Mouse (Mus musculus) gastrocnemius, adult 8-10 months (tissue): ENCODE measurements around the gene Stxbp5. TPM values are rescaled to one million over a fixed set of nuclear protein-coding genes. Genes with fewer than 3 reads are reported as not detected.

ENCODE experiments used
- DNase-seq, 2 experiments: peaks; one replicate each; pipeline ENCODE4 v3.0.0; 2022; ENCODE audit warnings: low spot score in 2 of 2
- total RNA-seq, 4 experiments: library from RNA; stranded (reverse); gene quantifications; 2 replicates each; pipeline ENCODE4 v1.2.4; 2022

Stxbp5 gene
- total RNA-seq, 4 experiments from 2014 or later, result 10.2 to 12.5 (median 11.5) TPM

DNA sequence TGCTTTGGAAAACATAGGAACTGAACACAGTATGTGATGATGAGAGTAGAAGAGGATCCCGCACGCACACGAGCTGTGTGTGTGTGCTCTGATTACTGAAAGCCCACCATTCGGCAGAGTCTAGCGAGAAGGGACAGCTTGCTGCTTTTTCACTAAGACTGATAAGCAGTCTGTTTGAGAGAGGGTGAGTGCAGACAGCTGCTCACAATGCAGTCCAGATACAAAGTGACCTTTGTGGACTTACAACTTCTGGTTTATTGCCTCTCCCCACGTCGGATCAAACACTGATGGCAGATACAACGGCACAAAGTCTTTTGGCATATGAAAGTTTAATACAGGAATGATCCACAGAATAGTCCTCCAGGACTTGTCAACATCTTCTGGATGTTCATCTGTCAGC is 140.6 kb downstream of the Stxbp5 start:
- no peak for DNase-seq

DNA sequence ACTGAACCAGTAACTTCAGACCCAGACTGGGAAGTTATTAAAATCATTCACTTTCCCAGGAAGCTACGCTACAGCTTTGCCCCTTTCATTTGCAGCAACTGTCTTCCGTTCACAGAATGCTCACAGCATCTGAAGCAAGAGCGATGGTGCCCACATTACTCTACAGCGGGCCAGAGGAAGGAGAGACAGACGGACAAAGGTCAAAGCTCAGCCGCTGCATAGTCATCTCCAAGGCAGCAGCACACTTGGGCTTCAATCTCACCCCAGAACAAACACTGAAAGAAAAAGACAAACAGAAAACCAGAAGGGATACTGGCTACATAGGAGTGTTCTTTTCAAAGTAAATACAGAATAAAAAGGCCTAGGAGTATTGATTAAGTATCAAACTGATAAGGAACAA is 144.3 kb downstream of the Stxbp5 start:
- DNase-seq, result no peak

DNA sequence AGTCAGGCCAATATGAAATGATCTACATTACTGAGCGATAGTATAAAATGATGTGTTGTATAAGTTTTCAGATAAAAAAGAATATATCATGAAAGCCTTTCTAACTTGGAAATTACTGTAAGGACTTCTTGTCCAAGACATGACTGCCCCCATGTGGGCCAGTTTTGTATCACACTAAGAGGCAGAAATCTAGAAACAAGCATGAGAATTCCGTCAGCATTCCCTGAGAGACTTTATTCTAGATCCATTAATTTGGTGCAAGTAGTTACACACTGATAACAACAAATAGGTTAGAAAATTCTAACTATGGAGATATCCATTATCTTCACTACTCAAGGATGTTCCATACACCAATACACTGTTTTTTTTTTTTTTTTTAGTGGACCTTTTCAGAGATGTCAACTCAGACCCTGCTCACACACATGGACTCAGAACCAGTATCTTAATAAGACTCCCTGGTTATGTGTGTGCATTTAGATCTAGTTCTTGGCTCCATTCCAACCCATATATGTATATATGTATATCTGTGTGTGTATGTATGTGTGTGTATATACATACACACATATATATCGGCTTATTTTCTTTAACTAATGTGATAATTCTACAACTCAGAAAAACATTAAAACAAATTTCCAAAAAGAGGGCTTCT is 145.9 kb downstream of the Stxbp5 start:
- peak in 1 of 2 experiments; percentile 22 for DNase-seq

DNA sequence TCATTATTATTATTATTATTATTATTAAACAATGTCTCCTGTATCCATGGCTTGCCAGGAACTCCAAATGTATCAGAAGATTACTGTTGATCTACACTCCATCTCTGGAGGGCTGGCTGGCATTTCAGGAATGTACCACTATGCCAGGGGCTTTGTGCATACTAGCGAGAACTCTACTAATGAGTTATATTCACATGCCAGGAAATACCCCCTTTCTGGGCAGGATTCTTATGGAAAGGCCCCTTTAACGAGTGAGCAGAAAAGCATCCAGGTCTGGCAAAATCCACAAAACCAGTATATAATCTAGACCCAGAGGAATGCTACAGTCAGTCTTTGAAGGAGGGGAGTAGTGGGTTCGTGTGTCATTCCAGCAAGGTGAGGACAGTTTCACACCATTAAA is 167.0 kb downstream of the Stxbp5 start:
- no peak for DNase-seq

DNA sequence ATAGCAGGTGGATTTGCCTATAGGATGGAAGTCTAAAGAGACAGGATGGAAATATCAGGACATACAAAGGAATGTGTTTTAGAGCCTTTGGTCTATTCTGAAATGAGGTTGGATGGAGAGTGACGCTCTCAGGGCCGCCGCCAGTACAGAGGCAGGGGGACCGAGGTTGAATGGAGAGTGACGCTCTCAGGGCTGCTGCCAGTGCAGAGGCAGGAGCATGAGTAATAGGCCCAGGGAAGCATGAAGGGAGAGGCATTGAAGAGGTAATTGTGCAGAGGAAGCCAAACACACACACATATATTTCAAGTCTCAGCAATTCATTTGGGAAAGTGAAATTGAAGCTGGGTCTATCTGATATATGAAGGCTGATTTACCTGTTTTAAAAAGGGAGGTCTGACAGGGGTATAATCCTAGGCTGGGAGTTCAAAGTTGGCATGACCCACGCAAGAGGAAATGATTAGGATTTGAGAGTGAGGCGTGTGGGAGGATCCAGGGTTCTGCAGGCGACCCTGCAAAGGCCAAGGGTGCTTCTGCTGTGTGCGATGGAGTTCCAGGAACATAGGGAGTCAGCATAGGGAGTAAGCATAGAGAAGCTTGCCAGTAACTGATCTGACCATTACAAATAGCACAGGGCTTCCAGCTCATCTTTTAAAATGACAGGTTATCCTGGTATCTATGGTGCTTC is 168.7 kb downstream of the Stxbp5 start:
- DNase-seq, result no peak

DNA sequence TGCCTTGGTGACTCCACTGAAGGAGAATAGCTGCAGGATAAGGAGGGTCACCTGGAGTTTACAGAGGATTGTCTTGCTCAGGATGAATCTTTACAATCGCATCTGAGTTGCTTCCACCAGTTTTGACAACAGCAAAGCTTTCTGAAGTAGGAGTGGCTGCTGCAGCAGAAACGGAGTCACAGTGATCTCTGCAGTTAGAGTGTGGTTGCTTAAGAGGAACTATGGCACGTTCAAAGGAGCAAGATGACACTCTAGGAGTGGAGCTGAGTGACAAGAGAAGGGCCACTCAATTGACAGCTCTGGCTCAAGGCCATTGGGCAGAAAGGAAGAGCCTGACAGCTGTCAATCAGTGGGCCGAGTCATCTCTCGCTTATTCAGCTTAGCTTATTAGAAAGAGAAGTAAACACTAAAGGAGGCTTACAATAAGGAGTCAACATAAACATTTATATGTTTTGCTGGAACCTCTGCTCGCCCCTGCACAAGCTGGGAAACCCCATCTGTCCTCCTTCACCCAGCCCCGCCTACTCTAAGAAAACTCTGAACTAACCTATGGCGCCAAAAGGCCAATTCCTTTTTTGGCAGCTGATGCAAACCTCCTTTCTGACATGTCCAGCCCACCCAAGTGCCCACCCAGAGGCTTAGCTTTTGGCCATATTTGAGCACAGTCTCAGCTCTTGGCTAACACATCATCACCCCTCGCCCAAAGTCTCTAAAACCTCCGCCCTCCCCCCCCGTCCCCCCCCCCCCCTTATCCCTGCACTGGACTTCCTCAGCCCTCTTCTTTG is 178.2 kb downstream of the Stxbp5 start:
- DNase-seq, result no peak

DNA sequence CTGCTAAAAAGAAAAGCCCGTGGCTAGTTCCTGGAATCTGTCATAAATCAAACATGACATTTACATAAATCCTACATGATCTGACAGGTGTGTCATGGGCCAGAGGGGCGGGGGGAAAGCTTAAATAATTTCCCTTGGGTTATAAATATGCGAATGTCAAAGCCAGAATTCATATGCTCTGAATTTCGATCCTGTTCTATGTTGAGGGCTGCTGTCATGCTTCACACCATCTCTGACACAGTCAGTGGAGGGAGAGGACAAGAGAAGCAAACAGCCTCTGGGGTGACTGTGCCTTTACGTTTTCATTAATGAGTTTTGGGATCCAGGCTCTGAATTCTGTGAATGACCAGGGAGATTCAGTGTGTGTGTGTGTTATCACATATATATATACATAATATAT is 180.9 kb downstream of the Stxbp5 start:
- no peak for DNase-seq

DNA sequence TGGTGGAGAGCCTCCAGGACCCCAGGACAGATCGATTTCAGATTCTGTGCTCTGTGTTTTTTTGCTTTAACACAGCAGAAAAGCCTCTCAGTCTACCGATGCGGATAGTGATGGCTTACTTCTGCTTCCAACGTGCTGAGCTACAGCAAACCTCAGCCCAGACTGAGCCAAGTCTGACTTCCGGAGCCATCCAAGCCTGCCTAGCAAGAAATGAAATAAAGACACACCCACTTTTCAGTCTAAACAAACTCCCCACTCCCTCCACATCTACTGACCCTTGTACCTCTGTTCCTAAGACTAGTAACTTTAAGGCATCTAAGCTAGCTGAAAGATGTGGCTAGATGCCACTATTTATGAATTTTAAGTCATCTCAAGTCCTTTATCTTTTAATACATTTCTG is 182.8 kb downstream of the Stxbp5 start:
- no peak for DNase-seq

Other genes with a start within 250 kb of the Stxbp5 start
- gene Samd5, start 225.9 kb downstream of the Stxbp5 start, total RNA-seq, result 1 to 10 TPM in 2 of 4 experiments, under 1 TPM in 2; 0.70 to 3.2 (median 1.2) TPM